Mouse (Mus musculus) E14TG2a.4 (cell line): ENCODE results near the gene Paox.

Source experiments
- CTCF ChIP-seq: conservative IDR thresholded peaks from 2 replicates; pipeline ENCODE4 v1.5.1; 2014; ENCODE audit warnings: low read length
- NANOG ChIP-seq: IDR thresholded peaks from 2 replicates; pipeline ENCODE4 v1.6.1; 2014; ENCODE audit warnings: borderline replicate concordance, low read length, mixed read lengths
- POU5F1 ChIP-seq: IDR thresholded peaks from 2 replicates; pipeline ENCODE4 v1.6.1; 2014; ENCODE audit warnings: low read length, borderline replicate concordance

DNA sequence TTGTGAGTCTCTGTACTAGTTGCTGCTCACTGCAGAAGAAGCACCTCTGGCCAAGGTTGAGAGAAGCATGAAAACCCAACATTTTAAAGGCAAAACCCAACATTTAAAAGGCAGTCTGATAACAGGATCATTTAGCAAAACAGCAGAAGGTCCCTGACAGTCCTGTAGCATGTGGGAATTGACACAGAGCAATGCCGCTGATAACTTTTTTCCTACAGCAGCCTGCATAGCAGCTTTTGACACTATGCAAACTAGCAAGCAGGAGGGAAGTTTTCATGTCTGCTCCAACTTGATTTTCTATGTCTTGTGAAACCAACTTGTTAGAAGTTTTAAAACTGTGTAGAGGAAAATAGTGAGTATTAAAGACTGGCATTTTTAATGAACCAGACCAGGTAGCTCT is 8.8 kb downstream of the Paox start:
- TF ChIP-seq CTCF, result no peak
- no peak for TF ChIP-seq NANOG
- no peak for TF ChIP-seq POU5F1
